Mouse (Mus musculus): Measurements from ENCODE around the gene Stk32b.

Stk32b gene

DNA sequence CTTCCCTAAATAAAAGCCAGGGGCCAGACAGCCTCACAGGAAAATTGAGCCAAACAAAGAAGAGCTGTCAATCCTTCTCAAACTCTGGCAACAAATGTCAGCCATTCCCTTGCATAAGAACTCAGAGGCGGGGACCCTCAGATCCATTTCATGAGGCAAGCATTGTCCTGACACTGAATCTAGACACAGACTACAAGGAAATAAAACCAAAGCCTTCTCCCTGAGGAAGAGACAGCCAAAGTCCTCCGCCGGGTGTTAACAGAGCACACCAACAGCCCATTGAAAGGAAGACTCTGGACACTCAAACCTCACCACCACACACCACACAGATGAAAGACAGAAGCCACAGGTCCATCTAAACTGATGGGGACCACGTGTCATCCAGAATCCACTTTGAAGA, 57.8 kb downstream of the Stk32b start:
- DNase-seq = no peak

DNA sequence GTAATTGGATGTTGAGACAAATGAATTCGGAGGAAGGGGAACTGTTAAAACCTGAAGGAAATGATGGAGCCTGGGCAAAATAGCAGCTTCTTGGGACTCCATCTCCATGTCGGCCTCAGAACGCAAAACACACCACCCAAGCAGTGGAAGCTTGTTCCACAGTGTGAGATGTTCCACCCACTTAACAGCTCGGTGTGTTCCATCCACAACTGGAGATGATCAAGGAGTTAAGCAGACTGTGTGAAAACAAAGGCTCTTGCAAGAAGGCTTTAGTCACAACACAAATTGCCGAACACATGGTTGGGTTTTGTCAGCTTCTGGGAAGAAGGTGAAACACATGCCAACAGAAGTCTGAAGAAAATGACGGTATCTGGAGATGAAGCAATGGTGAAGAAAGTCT, 59.2 kb downstream of the Stk32b start:
- no peak for DNase-seq

DNA sequence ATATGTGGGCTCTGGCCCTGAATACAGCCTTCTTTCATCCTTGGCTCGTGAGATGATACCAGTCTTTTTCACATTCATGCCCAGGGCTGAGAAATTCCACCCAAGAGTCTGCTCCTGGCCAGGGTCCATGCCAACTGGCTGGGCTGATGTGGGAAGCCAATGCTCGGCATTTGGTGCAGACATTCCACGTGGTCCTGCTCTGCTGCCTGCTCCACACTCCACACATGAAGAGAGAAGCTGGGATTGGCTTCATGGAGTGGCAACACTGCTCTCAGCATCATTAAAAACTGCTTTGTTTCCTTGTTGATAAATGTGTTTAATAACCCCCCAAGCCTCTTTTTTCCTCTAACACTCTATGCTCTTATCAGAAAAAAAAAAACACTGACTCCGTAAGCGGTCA, 61.8 kb downstream of the Stk32b start:
- DNase-seq = no peak

DNA sequence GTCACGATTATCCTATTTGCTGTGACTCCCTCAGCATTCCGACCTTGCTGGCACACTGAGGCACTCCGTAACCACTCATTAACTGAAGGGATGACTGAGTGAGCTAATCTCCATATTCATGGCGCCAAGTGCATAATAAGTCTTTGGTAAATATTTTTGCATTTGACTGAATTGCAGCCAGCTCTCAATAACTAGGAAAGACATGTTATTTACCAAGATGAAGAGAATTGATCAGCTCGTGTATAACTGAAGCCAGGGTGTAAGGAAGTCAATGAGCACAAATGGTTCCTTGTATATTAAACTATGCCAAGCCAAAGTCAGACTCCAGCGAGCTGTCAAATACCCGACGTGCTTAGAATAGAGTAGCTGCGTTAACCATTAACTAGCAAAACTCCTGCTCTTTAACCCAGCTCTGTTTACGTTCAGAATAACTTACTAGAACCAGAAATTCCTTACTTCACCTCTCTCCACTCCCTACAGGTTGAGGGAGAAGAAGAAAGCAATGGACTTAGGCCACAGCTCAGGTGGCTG, 66.2 kb downstream of the Stk32b start:
- DNase-seq = no peak

DNA sequence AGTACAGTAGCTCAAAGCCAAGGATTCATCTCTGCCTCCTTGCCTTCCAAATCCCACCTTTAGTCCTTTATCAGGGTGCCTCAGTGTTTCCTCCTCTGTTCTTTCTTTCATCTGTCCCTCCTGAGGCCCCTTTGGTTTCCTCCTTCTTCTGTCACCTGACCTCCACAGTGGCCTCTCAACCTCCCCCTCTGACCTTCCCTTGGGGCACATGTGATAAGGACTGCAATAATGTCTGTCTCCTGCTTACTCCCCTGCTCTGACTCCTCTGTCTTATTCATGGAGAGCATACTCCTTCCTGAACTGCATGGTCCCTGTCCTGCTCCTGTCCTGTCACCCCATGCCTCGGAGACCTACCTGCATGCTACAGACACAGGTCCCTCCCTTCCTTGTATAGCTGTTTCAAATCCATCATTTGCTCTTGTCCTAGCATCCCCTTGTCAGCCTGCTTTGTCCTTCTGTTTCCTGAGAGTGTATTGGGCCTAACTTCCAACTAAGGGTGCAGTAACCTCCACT, 66.8 kb downstream of the Stk32b start:
- no peak for DNase-seq

DNA sequence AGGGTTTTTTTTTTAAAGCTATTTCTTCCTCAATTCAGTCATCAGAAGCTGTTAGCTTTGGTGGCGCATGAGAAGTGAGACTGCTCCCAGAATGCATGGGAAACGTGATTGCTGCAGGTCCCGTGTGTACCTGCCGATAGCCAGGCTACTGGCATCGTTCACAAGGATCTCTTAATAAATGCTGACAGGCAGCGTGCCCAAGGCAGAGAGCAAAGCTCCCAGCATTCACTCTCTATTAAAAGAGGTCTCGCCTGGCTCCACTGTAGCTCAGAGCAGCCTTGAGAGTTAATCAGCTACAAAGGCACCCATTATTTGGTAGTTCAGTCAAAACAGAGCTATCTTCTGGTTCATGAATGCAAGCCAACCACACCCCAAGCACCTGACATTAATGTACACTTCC, 72.9 kb downstream of the Stk32b start:
- DNase-seq = no peak

DNA sequence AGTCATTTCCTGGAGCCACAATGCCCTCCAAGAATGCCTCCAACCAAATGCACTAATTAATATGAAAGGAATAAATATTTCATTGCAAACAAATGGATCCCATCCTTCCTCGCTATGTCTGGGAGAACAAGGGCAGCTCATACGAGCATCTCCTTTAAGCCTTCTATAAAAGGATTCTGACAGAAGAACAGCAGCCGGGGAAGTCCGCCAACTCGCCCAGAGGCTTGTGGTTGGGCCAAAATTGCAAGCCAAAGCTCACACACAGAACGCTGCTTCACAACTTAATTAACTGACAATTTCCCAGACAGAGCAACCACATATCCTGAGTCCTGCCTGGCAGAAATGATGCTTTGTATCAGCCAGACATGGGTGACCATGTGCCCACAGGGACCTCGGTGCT, 74.5 kb downstream of the Stk32b start:
- no peak for DNase-seq

DNA sequence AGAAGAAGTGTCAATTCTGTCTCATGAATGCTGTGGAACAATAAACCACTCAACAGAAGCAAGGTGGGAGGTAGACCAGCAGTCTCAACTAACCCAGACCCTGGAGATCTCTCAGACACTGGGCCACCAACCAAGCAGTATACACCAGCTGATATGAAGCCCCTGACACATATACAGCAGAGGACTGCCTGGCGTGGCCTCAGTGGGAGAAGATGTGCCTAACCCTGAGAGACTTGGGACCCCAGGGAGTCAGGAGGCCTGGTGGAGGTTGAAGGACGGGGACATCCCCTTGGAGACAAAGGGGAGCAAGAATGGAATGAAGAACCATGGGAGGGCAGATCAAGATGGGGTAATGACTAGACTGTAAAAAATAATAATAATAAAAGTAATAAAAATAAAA, 82.2 kb downstream of the Stk32b start:
- no peak for DNase-seq

DNA sequence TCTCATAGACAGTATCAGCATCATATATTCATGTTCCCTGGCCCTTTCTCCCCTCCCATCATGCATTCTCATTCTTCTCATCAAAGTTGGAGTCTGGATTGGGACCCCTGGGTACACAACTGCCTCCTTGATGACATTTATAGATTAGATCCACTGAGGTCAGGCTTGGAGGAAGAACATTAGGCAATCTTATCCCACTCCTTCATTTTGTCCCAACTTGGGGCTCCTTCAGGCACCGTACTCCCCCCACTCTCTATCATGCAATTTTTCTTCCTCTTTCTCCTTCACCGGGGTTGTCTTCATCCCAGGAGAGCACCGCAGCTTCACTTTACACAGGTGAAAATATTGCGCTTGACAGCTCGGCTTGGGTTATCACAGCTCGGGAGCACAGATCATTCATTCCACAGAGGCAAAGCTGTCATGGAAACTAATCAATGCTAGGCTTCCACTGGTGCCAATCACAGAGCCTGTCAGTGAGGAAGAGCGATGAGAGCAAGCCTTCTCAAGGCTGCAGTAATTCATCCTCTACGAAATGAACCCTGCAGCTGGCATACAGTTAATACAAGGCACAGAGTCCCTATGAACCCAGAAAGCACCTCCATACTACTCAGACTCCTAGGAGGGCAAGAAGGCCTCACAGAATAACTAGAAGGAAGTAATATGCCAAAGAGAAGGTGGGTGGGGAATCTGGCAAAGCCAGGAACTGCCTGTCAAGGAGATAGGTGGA, 89.4 kb downstream of the Stk32b start:
- DNase-seq = no peak

DNA sequence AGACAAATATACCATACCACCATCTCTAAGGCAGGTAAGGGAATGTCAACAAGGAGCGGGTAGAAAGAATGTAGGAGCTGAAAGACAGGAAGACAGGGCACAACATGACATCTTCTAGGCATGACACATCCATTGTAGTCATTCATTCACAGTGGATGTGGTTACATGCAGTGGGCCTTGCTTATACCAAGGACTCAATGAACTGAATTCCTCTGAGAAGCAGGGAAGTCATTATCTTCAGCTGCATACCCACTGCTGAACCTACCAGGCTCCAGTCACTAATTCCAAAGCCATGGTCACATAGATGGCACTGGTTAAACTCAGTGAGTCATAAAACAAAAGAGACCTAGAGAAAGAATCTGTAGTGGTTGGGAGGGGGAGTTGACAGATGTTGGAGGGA, 105.1 kb downstream of the Stk32b start:
- no peak for DNase-seq

DNA sequence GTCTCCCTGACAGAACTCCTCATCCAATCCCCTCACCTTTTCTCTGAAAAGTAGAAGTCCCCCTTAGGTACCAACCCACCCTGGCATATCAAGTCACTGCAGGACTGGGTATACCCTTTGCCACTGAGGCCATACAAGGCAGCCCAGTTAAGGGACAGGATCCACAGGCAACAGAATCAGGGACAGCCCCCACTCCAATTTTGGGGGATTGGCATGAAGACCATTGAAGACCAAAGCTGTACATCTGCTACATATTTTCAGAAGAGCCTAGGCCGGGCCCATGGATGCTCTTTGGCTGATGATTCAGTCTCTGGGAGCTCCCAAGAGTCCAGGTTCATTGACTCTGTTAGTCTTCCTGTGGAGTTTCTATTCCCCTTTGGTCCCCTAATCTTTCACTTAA, 117.4 kb downstream of the Stk32b start:
- DNase-seq = no peak

DNA sequence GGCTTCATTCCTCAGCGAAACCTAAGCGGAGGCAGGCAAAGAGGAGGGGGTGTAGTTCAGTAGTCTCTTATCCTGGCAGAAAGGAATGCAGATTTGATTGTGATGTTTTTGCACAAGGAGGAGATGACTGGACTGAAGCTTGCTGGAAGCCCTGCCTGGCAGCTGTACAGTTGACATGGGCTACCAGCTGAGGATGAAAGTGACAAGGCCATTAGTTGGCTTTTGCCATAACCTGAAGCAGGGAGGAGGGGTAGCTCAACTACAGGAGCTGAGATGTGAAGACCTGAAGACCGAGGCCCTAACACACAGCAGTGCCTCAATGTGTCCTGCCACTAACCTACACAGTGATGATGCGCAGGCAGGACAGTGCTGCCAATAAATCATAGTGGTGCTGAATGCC, 118.7 kb downstream of the Stk32b start:
- DNase-seq = no peak

DNA sequence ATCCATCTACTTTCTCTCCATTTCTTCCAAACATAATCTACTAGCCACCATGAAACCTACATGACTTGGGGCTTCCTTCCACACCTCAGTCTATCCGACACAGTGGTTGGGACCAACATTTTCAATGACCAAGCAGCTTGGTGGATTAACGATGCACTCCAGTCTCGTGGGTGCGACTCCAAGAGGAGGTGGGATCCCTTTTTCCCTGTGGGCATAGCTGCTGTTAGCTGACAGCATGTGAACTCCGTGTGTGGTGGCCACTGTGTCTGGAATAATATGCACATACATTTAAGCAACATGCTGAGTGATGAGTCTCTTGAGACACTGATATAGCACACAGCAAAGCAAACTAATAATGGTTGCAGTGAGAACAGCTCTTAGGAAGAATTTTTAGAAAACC, 124.6 kb downstream of the Stk32b start:
- no peak for DNase-seq

DNA sequence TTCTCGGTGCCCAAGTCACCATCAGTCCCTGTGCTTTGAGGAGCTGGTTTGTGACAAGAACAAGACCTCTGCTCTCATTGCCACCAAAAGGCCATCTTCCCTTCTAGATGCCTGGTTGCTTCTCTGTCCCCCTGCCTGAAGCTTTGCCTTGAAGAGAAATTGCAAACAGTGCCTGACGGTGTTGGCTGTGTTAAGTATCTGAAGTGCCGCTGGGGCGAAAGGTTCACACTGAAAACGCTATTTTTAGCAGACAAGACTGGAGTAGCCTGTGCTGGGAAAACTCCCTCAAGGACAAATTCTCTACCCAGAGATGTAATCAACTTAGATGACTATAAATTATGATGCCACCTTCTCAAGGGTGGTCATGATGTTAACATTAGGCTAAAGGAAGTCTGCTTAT, 129.1 kb downstream of the Stk32b start:
- no peak for DNase-seq

DNA sequence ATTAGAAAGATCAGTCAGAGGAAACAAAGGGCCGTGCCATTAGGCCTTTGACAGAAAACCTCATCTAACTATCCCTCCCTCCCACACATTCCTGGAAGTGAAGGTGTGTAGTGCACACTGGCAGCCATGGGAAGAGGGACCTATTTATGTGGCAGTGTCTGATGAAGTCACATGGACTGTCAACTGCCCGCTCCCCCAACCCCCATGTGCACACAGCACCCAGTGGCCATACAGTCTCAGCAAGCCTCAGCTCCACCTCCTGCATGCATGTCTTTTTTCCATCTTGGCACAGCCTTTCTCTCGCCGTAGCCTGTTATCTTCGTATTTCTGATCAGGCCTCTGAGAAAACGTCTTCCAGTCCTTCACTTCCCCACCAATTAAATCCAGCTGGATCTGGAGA, 130.9 kb downstream of the Stk32b start:
- DNase-seq = no peak

DNA sequence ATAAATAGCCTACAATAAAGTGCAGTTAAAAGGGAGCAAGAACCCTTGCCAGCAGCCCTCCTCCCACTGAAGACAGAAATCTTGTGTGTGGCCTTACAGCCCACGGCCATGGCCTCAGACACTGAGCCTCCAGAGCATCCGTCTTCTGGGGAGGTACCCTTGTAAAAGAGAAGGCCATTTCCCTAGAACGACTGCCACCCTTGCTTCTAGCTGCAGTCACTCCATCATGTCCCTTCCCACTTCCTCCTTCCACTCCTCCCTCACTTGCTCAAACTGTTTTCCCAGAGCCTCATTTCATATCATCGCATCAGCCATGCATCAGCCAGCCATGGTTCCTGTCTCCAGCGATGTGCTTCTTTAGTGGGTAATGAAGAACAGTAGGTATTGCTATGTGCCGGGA, 141.5 kb downstream of the Stk32b start:
- no peak for DNase-seq

DNA sequence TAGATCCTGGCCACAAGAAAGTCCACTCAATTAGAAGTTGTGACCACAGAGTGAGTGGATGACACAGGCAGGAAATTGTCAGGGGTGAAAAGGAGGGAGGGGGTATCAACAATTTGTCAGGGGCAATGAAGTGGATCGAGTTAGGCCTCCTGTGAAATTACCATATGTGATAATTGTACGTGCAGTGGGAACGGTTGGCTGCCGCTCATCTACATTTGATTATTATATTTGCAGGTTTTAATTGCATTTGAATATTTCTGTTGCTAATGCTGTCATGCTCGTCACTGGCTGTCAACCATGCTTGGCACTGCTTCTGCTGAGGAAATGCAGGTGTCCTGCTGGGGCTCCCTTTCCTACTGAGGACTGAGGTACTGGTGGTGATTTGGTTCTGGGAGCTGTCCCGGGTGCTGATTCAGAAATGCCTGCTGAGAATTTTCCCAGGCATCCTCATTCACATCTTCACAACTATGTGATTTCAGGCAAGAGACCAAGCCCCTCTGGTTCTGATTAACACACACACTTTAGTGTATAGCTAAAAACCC, 159.6 kb downstream of the Stk32b start:
- no peak for DNase-seq

DNA sequence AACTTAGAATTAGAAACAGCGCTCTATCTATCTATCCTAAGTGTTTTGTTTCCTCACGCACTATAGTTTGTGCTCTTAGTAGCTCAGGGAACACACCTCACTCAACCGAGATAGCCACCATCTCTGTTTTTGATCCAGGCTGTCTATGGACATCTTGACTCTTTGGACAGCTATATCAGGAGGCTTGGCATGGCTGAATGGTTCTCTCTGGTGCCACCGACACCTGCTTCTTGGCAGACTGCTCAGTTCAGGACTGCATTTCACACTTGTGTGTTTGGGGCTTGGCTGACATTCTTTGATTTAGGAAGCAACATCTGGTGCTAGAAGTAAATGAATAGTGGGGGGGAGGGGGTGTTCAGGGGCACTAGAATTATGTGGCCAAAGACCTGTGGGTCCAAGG, 162.7 kb downstream of the Stk32b start:
- no peak for DNase-seq

DNA sequence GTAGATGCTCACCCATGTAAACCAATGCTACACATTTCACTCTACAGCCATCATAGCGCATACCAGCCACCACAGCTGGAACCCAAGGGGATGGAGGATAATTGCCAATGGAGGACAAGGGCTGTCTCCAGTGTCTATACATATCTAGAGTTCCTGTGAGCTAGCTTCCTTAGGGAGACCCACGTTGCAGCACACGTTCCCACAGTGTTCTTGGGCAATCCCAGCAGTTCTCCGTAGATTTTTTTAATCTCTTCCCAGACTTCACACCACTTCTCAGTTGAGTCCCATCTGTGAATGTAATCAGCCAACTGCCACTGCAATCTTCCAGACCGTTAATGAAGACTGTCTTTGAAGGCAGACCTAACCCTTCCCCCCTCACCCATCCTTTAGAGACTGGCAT, 165.3 kb downstream of the Stk32b start:
- DNase-seq = no peak

DNA sequence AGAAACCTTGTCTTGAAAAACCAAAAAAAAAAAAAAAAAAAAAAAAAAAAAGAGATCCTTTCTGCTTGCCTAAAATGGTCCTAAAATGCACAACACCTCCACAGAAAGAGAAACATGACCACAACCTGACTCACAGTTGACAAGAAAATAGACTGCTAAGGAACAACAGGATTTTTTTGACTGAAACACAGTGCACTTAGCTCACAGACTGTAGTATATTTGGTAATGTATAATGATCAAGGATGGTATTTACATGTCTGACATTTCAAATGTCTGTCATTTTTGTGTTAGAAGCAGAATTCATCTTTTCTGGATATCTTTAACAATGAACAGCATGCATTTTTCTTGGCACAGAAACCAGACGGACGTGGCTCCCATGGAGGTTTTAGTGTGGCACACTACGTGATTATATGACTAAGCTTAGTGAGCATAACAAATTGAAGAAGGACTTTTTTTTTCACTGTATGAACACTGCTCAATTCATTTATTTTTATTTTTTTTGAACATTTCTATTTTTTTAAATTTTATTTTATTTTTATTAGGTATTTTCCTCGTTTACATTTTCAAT, 181.2 kb downstream of the Stk32b start:
- DNase-seq = no peak

DNA sequence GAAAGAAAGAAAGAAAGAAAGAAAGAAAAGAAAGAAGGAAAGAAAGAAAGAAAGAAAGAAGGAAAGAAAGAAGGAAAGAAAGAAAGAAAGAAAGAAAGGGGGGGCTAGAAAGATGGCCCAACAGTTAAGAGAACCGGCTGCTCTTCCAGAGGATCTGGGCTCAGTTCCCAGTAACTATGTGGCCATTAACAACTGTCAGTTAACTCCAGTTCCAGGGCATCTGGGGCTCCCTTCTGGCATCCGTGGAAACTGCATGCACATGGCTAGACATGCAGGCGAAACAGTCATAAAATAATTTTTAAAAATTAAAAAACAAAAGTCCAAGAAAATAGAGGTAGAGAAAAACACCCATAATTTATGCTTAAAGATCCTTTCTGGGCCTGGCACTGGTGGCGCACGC, 181.7 kb downstream of the Stk32b start:
- no peak for DNase-seq

DNA sequence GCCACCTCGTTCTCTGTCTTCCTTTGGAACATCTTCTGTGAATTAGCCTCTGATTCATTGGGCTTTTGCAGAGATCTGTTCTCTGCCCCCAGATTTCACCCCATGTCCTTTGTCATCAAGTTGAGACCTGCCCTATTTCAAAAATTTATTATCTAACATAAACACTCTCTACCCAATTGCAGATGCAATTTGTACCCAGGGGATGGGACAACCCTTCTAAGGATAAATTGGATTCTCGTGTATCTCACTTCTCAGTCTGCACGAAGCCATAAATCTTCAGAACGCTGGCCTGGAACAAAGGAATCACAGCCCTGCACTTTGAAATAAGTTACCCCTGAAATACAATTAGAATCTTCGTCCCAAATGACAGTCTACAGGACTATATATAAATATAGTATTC, 191.6 kb downstream of the Stk32b start:
- DNase-seq = no peak

DNA sequence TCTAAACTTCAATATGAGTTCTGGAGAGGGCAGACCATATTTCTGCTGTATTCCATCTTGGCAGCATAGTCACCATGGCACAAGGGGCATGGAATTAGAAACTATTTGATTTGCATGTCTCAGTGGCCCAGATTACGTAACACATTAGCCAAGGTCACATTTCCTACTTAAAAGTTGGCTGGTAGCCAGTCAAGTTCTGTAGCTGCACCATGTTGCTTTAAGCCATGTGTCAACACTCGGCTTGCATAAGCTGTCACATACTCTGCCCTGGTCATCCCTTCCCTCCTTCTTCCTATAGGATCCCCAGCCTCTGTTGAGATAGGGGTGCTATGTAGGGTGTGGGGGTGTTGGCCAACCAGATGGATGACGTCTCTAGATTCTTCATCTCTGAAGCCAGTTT, 196.5 kb downstream of the Stk32b start:
- no peak for DNase-seq

DNA sequence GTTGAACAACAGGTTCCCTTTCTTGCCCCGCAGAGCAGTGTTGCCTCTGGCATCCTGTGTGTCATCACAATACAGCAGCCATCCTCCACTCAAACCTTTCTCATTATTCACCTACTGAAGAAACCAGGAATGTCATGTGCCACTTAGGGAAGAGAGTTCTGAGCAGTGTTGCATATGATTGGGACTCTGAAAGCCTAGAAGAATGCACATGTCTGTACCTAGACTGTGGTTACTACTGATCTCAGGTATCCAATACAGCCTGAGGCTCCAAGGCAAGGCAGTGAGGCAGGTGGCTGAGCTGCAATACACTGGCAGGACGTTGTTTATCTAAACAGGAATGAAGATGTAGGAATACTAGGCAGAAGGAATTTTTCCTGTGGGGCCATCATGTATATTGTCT, 204.5 kb downstream of the Stk32b start:
- no peak for DNase-seq
